ENCODE assay signal across 20 mouse cellular contexts in genomic region chr16:36921980-36922379, GRCm38 (mm10). TPM values are rescaled to one million over a fixed set of nuclear protein-coding genes. Genes with fewer than 3 reads are reported as not detected.
A peak's percentile ranks its signal among the peaks of the same experiment; 100 is the strongest.
DNase-seq lines count a peak whose midpoint lies in the region; ATAC-seq lines count a peak whose summit lies in the region.
"Had no signal": no experiment of that assay in that cellular context is flagged by ENCODE, and none has a peak within 500 bp of the region (broad histone marks: within the 10 kb centered on the region; RNA-seq: fewer than 3 reads in every experiment).

No protein-coding gene starts in this region.

- ATAC-seq in CD4-positive, CD25-positive, alpha-beta regulatory T cell, adult 4 months, result peak; percentile 86
- ATAC-seq in activated CD4-positive, CD25-positive, alpha-beta regulatory T cell, adult 4 months, result peak; percentile 81
- ATAC-seq: forebrain, postnatal 0 days; intestine, embryonic 15.5 days; midbrain, embryonic 13.5 days had no signal

- peak; percentile 43 for DNase-seq in thymus, postnatal 0 days (ENCODE audit: low spot score)
- no peak for DNase-seq in kidney, postnatal 4 days
- no peak for DNase-seq in lung, adult 18-20 months
- no peak for DNase-seq in adrenal gland, postnatal 14 days
- DNase-seq: adrenal gland, adult 8-10 months; B cell, adult 2 months; cerebellum, adult 11 months; cerebellum, adult 9-10 months; cerebellum, postnatal 36 days; embryo, embryonic 11 days; forebrain, postnatal 0 days; gastrocnemius, postnatal 10 days; heart, postnatal 4 days; kidney, adult 2 months; kidney, postnatal 36 days; lung, postnatal 4 days had no signal

RNA-seq across cellular contexts. Expression of gene Hcls1, which starts 12.8 kb away (rescaled TPM):
- polyA plus RNA-seq in CD4-positive, CD25-positive, alpha-beta regulatory T cell, adult 4 months (2017; shearing (Covaris generic)), result 100 to 1,000 TPM; 186 to 375 TPM
- polyA plus RNA-seq in activated CD4-positive, CD25-positive, alpha-beta regulatory T cell, adult 4 months (2017; shearing (Covaris generic)), result 100 to 1,000 TPM; 134 to 224 TPM
- polyA plus RNA-seq in thymus, postnatal 0 days (2015; fragmentation: Nextera tagmentation; extraction: Ambion mirVana), result 144 and 146 TPM in 2 replicates
- total RNA-seq in adrenal gland, postnatal 14 days (2021), result 12.2 and 27.7 TPM in 2 replicates

RNA-seq across cellular contexts. Expression of gene Golgb1, which starts 47.0 kb away (rescaled TPM):
- 10 to 100 TPM; 37.9 to 41.0 TPM for polyA plus RNA-seq in CD4-positive, CD25-positive, alpha-beta regulatory T cell, adult 4 months (2017; shearing (Covaris generic))
- polyA plus RNA-seq in activated CD4-positive, CD25-positive, alpha-beta regulatory T cell, adult 4 months (2017; shearing (Covaris generic)), result 10 to 100 TPM; 39.5 to 40.1 TPM
- 50.2 and 63.9 TPM in 2 replicates for polyA plus RNA-seq in thymus, postnatal 0 days (2015; fragmentation: Nextera tagmentation; extraction: Ambion mirVana)
- total RNA-seq in adrenal gland, postnatal 14 days (2021), result 59.7 and 63.3 TPM in 2 replicates

RNA-seq across cellular contexts. Expression of gene Eaf2, which starts 47.2 kb away (rescaled TPM):
- polyA plus RNA-seq in CD4-positive, CD25-positive, alpha-beta regulatory T cell, adult 4 months (2017; shearing (Covaris generic)), result 1 to 10 TPM in 1 of 2 experiments, under 1 TPM in 1; 0.32 to 2.1 TPM
- 1 to 10 TPM; 1.4 to 2.5 TPM for polyA plus RNA-seq in activated CD4-positive, CD25-positive, alpha-beta regulatory T cell, adult 4 months (2017; shearing (Covaris generic))
- polyA plus RNA-seq in thymus, postnatal 0 days (2015; fragmentation: Nextera tagmentation; extraction: Ambion mirVana), result 5.3 and 5.8 TPM in 2 replicates
- total RNA-seq in adrenal gland, postnatal 14 days (2021), result 2.1 and 2.4 TPM in 2 replicates
